Mouse (Mus musculus) MEL (cell line): ENCODE measurements around the gene Col19a1.

Source experiments
- CTCF ChIP-seq, 3 experiments: IDR thresholded peaks in 2 of 3; conservative IDR thresholded peaks in 1 of 3; 2 replicates each; pipeline ENCODE4 v1.5.1; 2011 to 2012; ENCODE audit warnings: low read length in 3 of 3, low read depth in 2 of 3, mild to moderate bottlenecking in 2 of 3, improper control_type of control experiment in 1 of 3, inconsistent platforms in 1 of 3, mixed read lengths in 1 of 3, moderate library complexity in 1 of 3; ENCODE audit not compliant: control insufficient read depth in 1 of 3, insufficient read depth in 1 of 3, poor library complexity in 1 of 3, severe bottlenecking in 1 of 3
- E2F4 ChIP-seq: IDR thresholded peaks from 2 replicates; pipeline ENCODE4 v1.6.1; 2011; ENCODE audit warnings: low read depth, low read length, improper control_type of control experiment, borderline replicate concordance
- ETS1 ChIP-seq: IDR thresholded peaks from 2 replicates; pipeline ENCODE4 v1.6.1; 2012; ENCODE audit warnings: low read depth, mild to moderate bottlenecking, inconsistent platforms, low read length, improper control_type of control experiment, moderate library complexity
- GATA1 ChIP-seq: IDR thresholded peaks from 2 replicates; pipeline ENCODE4 v1.6.1; 2011; ENCODE audit warnings: low read depth, low read length, improper control_type of control experiment
- MYC ChIP-seq: IDR thresholded peaks from 2 replicates; pipeline ENCODE4 v1.6.1; 2011; ENCODE audit warnings: low read depth, mild to moderate bottlenecking, low read length, improper control_type of control experiment, moderate library complexity
- POLR2A ChIP-seq, 2 experiments: IDR thresholded peaks; 2 replicates each; pipeline ENCODE4 v1.6.1; 2011 to 2012; ENCODE audit warnings: low read length in 2 of 2, mild to moderate bottlenecking in 2 of 2, control low read depth in 1 of 2, improper control_type of control experiment in 1 of 2, low read depth in 1 of 2, moderate library complexity in 1 of 2; ENCODE audit not compliant: control insufficient read depth in 1 of 2, insufficient read depth in 1 of 2, poor library complexity in 1 of 2
- USF2 ChIP-seq, 2 experiments: IDR thresholded peaks; 2 replicates each; pipeline ENCODE4 v1.6.1; 2011 to 2012; ENCODE audit warnings: improper control_type of control experiment in 2 of 2, low read length in 2 of 2, borderline replicate concordance in 1 of 2, inconsistent platforms in 1 of 2, low read depth in 1 of 2, mild to moderate bottlenecking in 1 of 2; ENCODE audit not compliant: insufficient read depth in 1 of 2

GRCm38 (mm10) chr1:24564113-24564512 lies 23.2 kb downstream of the Col19a1 start:
- no peak for TF ChIP-seq POLR2A (IDR thresholded peaks at IDR 0.05; ENCODE audit: control insufficient read depth in 1 of 2, insufficient read depth in 1 of 2, low read depth in 1 of 2, low read length in 2 of 2, poor library complexity in 1 of 2)
- TF ChIP-seq ETS1: no peak
- TF ChIP-seq E2F4: no peak
- TF ChIP-seq GATA1: no peak
- no peak for TF ChIP-seq MYC
- no peak for TF ChIP-seq CTCF (IDR thresholded peaks at IDR 0.05 in 2 of 3, conservative IDR thresholded peaks at IDR 0.05 in 1 of 3; ENCODE audit: control insufficient read depth in 1 of 3, insufficient read depth in 1 of 3, low read depth in 2 of 3, low read length in 3 of 3, poor library complexity in 1 of 3, severe bottlenecking in 1 of 3)
- TF ChIP-seq USF2 (IDR thresholded peaks at IDR 0.05; ENCODE audit: borderline replicate concordance in 1 of 2, insufficient read depth in 1 of 2, low read depth in 1 of 2, low read length in 2 of 2): no peak
